Mouse (Mus musculus) erythroblast, embryonic 14.5 days (primary cell): ENCODE data around the gene Ear10. TPM values are rescaled to one million over a fixed set of nuclear protein-coding genes. Genes with fewer than 3 reads are reported as not detected.
"Not testable (repeated sequence)": the region's sequence is repeated elsewhere in the genome, so short reads cannot be mapped to it uniquely, and the experiment has no call there.

Source experiments
- H3K27me3 ChIP-seq: 2 replicates; pipeline ENCODE4 v1.6.1; 2012; ENCODE audit warnings: inconsistent platforms; ENCODE audit not compliant: control insufficient read depth
- H3K36me3 ChIP-seq: 2 replicates; pipeline ENCODE4 v1.6.1; 2012; ENCODE audit warnings: mild to moderate bottlenecking, inconsistent platforms; ENCODE audit not compliant: control insufficient read depth
- H3K4me1 ChIP-seq: 2 replicates; pipeline ENCODE4 v1.6.1; 2012; ENCODE audit warnings: inconsistent platforms; ENCODE audit not compliant: control insufficient read depth
- H3K4me3 ChIP-seq: replicated peaks from 2 replicates; pipeline ENCODE3; 2012; ENCODE audit warnings: moderate library complexity, mild to moderate bottlenecking, inconsistent platforms
- H3K9me3 ChIP-seq: 2 replicates; pipeline ENCODE4 v1.6.1; 2012; ENCODE audit warnings: low read length, inconsistent platforms, mixed read lengths; ENCODE audit not compliant: control insufficient read depth
- polyA plus RNA-seq: library from polyadenylated mRNA; stranded (reverse); fragments of >175 nt; gene quantifications from 2 replicates; pipeline ENCODE4 v1.2.3, GENCODE M21; 2012

The Ear10 gene
- polyA plus RNA-seq, 1 experiment, result not detected

DNA sequence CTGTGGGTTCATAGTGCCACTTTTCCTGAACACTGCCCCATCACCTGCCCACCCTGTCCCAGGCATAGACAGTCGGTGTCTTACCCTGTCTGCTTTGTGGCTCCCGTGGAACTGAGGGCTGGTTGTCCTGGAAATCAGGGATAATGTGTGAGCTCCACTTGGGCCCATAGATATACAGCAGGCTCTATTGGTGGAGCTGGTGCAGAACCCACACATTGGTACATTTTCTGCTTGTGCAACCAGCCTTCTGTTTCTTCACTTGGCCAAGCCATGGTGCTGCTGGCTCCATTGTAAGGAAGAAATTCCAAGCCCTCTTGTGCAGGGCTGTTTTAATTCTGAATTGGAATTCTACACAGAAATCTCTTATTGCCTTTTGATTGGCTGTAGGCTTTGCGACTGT lies 47.9 kb downstream of the Ear10 start, which contains the start of gene Ear1:
Gene Ear1, minus strand, starts transcription at position 101 of the 400 bp plus-strand sequence.
- H3K4me1 ChIP-seq, H3K27me3 ChIP-seq, H3K36me3 ChIP-seq, H3K4me3 ChIP-seq, H3K9me3 ChIP-seq: not testable (repeated sequence)

DNA sequence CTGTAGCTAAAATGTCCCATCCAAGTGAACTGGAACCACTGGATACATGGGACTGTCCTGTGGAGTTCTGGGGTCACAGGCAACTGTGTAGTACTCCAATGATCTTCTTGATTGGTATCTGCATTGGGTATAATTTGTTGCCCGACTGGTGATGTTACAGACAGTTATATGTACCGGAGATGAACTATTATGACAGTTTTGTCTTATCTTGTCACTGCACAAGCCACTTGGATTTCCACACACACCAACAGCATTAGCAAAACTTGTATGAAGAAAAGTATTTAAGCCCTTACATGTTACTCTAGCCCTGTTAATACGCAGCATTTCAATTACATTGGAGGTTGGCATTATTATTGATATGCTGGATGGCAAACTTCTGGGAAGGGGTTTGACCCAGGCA lies 48.5 kb downstream of the Ear10 start:
- not testable (repeated sequence) for H3K36me3 ChIP-seq, H3K9me3 ChIP-seq, H3K27me3 ChIP-seq, H3K4me3 ChIP-seq, H3K4me1 ChIP-seq

Other genes starting within 250 kb of the Ear10 start
- gene Gm8165, start 246.4 kb downstream of the Ear10 start, polyA plus RNA-seq, result not detected in 2 replicates
- not detected in 2 replicates for gene Gm7324, start 225.7 kb downstream of the Ear10 start, polyA plus RNA-seq
- not detected in 2 replicates for gene Gm16506, start 196.1 kb downstream of the Ear10 start, polyA plus RNA-seq
- gene Gm6526, start 175.7 kb downstream of the Ear10 start, polyA plus RNA-seq, result not detected in 2 replicates
- not detected in 2 replicates for gene Gm8180, start 138.8 kb downstream of the Ear10 start, polyA plus RNA-seq
- gene Ear1, start 48.0 kb downstream of the Ear10 start, polyA plus RNA-seq, result not detected in 2 replicates
- not detected in 2 replicates for gene Gm8113, start 1.8 kb upstream of the Ear10 start, polyA plus RNA-seq
- gene Ang5, start 33.5 kb upstream of the Ear10 start, polyA plus RNA-seq, result not detected in 2 replicates
- gene Ang6, start 78.7 kb upstream of the Ear10 start, polyA plus RNA-seq, result not detected in 2 replicates
- gene Ear2, start 179.1 kb upstream of the Ear10 start, polyA plus RNA-seq, result not detected in 2 replicates
- gene Gm3327, start 200.3 kb upstream of the Ear10 start, polyA plus RNA-seq, result not detected in 2 replicates